27 mouse cellular contexts compared by ENCODE assay signal in genomic region chr8:103894589-103894988, GRCm38 (mm10).
A peak's percentile ranks its signal among the peaks of the same experiment; 100 is the strongest.
DNase-seq lines count a peak whose midpoint lies in the region; ATAC-seq and TF ChIP-seq lines count a peak whose summit lies in the region.
"Had no signal": no experiment of that assay in that cellular context is flagged by ENCODE, and none has a peak within 500 bp of the region (broad histone marks: within the 10 kb centered on the region; RNA-seq: fewer than 3 reads in every experiment).

No protein-coding gene starts in this region.

- DNase-seq in forebrain, embryonic 14.5 days (ENCODE audit: low spot score), result peak; percentile 72
- DNase-seq in forebrain, embryonic 11.5 days (ENCODE audit: low spot score), result no peak
- DNase-seq in layer of hippocampus, adult 2 months (ENCODE audit: low spot score in 2 of 2), result peak; percentile 28 to 29
- no peak for DNase-seq in layer of hippocampus, postnatal 10 days (ENCODE audit: low spot score in 2 of 2)
- DNase-seq in brain, embryonic 14.5 days (ENCODE audit: low read depth), result peak; percentile 79
- peak; percentile 26 for DNase-seq in layer of hippocampus, adult 9-10 months (ENCODE audit: low spot score)
- DNase-seq in kidney, adult 18-20 months, result no peak
- DNase-seq: adrenal gland, postnatal 10 days; adrenal gland, postnatal 36 days; B cell, adult 2 months; cerebellum, adult 11-12 months; cerebellum, adult 9-10 months; cerebellum, postnatal 14 days; gastrocnemius, postnatal 10 days; gastrocnemius, postnatal 36 days; heart, adult 2 months; heart, postnatal 14 days; heart, postnatal 4 days had no signal

- no peak for TF ChIP-seq POLR2A in brain, embryonic 14.5 days (IDR thresholded peaks at IDR 0.05; ENCODE audit: borderline replicate concordance, extremely low read depth, insufficient read depth, insufficient read length, poor library complexity, severe bottlenecking)

- H3K4me2 ChIP-seq in forebrain, embryonic 14.5 days (ENCODE audit: low read length), result no peak overlapping the region
- no peak overlapping the region for H3K4me2 ChIP-seq in forebrain, embryonic 11.5 days (ENCODE audit: low read depth, low read length, severe bottlenecking)
- H3K4me2 ChIP-seq in kidney, embryonic 14.5 days (replicated peaks; ENCODE audit: low read depth, low read length), result no peak overlapping the region
- H3K4me2 ChIP-seq: heart, embryonic 13.5 days; hindbrain, embryonic 14.5 days had no signal

- H3K4me3 ChIP-seq in forebrain, embryonic 14.5 days (ENCODE audit: low read depth, low read length), result no peak overlapping the region
- H3K4me3 ChIP-seq in forebrain, embryonic 11.5 days (ENCODE audit: low read depth, low read length), result no peak overlapping the region
- H3K4me3 ChIP-seq in layer of hippocampus, adult 2 months, result no peak overlapping the region
- no peak overlapping the region for H3K4me3 ChIP-seq in kidney, embryonic 14.5 days (ENCODE audit: low read length)
- H3K4me3 ChIP-seq: heart, adult 2 months; heart, embryonic 10.5 days; heart, embryonic 13.5 days had no signal

- no peaks in the 10 kb centered on the region for H3K9me3 ChIP-seq in forebrain, embryonic 14.5 days (replicated peaks; ENCODE audit: control insufficient read depth, low read length)
- no peaks in the 10 kb centered on the region for H3K9me3 ChIP-seq in forebrain, embryonic 11.5 days (ENCODE audit: control insufficient read depth, low read length)
- H3K9me3 ChIP-seq in kidney, embryonic 14.5 days (ENCODE audit: control insufficient read depth, low read length), result no peaks in the 10 kb centered on the region
- H3K9me3 ChIP-seq: heart, embryonic 10.5 days; heart, embryonic 13.5 days had no signal

- peak; percentile 67 for ATAC-seq in forebrain, embryonic 14.5 days
- ATAC-seq in forebrain, embryonic 11.5 days (replicated peaks; ENCODE audit: low FRiP score), result no peak
- no peak for ATAC-seq in kidney, embryonic 14.5 days (ENCODE audit: low FRiP score, low TSS enrichment)
- ATAC-seq: hindbrain, postnatal 0 days; inflammation-experienced regulatory T-cells, adult 6 months; Patski had no signal

- no peak for TF ChIP-seq CTCF in layer of hippocampus, adult 2 months (conservative IDR thresholded peaks at IDR 0.05)
- no peak for TF ChIP-seq CTCF in brain, embryonic 14.5 days (IDR thresholded peaks at IDR 0.05; ENCODE audit: borderline replicate concordance, extremely low read depth, insufficient read depth, insufficient read length)

- no peaks in the 10 kb centered on the region for H3K36me3 ChIP-seq in forebrain, embryonic 14.5 days (ENCODE audit: control insufficient read depth, insufficient read depth, low read length)
- no peaks in the 10 kb centered on the region for H3K36me3 ChIP-seq in forebrain, embryonic 11.5 days (ENCODE audit: control insufficient read depth, insufficient read depth, low read length)
- no peaks in the 10 kb centered on the region for H3K36me3 ChIP-seq in kidney, embryonic 14.5 days (ENCODE audit: control insufficient read depth, insufficient read depth, low read length)
- H3K36me3 ChIP-seq: G1E; heart, embryonic 10.5 days; heart, embryonic 13.5 days had no signal

- H3K27me3 ChIP-seq in forebrain, embryonic 14.5 days (replicated peaks; ENCODE audit: control insufficient read depth, insufficient read depth, low read length), result no peaks in the 10 kb centered on the region
- no peaks in the 10 kb centered on the region for H3K27me3 ChIP-seq in forebrain, embryonic 11.5 days (ENCODE audit: control insufficient read depth, insufficient read depth, low read length)
- H3K27me3 ChIP-seq in kidney, embryonic 14.5 days (ENCODE audit: control insufficient read depth, insufficient read depth, low read length), result no peaks in the 10 kb centered on the region
- H3K27me3 ChIP-seq: CH12.LX; heart, embryonic 13.5 days had no signal

- 73% methylated on average over 6 of the region's 6 CpGs for WGBS in forebrain, embryonic 14.5 days
- WGBS in forebrain, embryonic 11.5 days, result 88% methylated on average over 6 of the region's 6 CpGs
- WGBS in kidney, embryonic 14.5 days, result 76% methylated on average over 6 of the region's 6 CpGs

- no peaks in the 10 kb centered on the region for H3K4me1 ChIP-seq in forebrain, embryonic 14.5 days (ENCODE audit: control insufficient read depth, insufficient read depth, low read length)
- H3K4me1 ChIP-seq in forebrain, embryonic 11.5 days (replicated peaks; ENCODE audit: control insufficient read depth, insufficient read depth, low read length), result no peaks in the 10 kb centered on the region
- H3K4me1 ChIP-seq in kidney, embryonic 14.5 days (ENCODE audit: control insufficient read depth, insufficient read depth, low read length), result peaks cover 9% of the 10 kb centered on the region; the same call in 1 of the 2 replicates
- H3K4me1 ChIP-seq: heart, embryonic 10.5 days had no signal

- no peak overlapping the region for H3K27ac ChIP-seq in forebrain, embryonic 14.5 days (ENCODE audit: low read depth, low read length)
- no peak overlapping the region for H3K27ac ChIP-seq in forebrain, embryonic 11.5 days (ENCODE audit: low read depth, low read length)
- H3K27ac ChIP-seq in layer of hippocampus, adult 2 months, result no peak overlapping the region
- H3K27ac ChIP-seq in kidney, embryonic 14.5 days (ENCODE audit: low read depth, low read length), result no peak overlapping the region
- H3K27ac ChIP-seq: heart, adult 2 months; heart, embryonic 10.5 days; heart, embryonic 13.5 days; hindbrain, embryonic 14.5 days; hindbrain, postnatal 0 days had no signal

- H3K9ac ChIP-seq in forebrain, embryonic 14.5 days (ENCODE audit: low read length), result no peak overlapping the region
- no peak overlapping the region for H3K9ac ChIP-seq in forebrain, embryonic 11.5 days (ENCODE audit: low read length)
- no peak overlapping the region for H3K9ac ChIP-seq in kidney, embryonic 14.5 days (ENCODE audit: low read depth, low read length)
- H3K9ac ChIP-seq: heart, embryonic 13.5 days; hindbrain, embryonic 14.5 days had no signal

Comparison
In these comparisons a context has a peak if more than half of its experiments do, and no peak if none do; other contexts are left out.
1. DNase-seq: peak in forebrain, embryonic 14.5 days (single experiment), layer of hippocampus, adult 2 months (2 of 2), brain, embryonic 14.5 days (single experiment) and layer of hippocampus, adult 9-10 months (single experiment); none in forebrain, embryonic 11.5 days (single experiment), layer of hippocampus, postnatal 10 days (0 of 2) and kidney, adult 18-20 months (single experiment).